Mouse (Mus musculus) hindbrain, embryonic 16.5 days (tissue): ENCODE measurements around the gene Zfp553. TPM values are rescaled to one million over a fixed set of nuclear protein-coding genes. Genes with fewer than 3 reads are reported as not detected.

Source experiments
- ATAC-seq: fragments of 200-750 bp; cut with Nextera tagmentation; 2 replicates; pipeline ENCODE4 v1.8.0; 2017; ENCODE audit warnings: moderate TSS enrichment, moderate library complexity
- H3K27ac ChIP-seq: fragments of 300-500 bp; sonication (generic); 2 replicates; pipeline ENCODE4 v1.5.1; 2014; ENCODE audit warnings: low read depth, mild to moderate bottlenecking, control low read depth, low read length, moderate library complexity
- H3K27me3 ChIP-seq: fragments of 300-500 bp; sonication (generic); replicated peaks from 2 replicates; pipeline ENCODE4 v1.6.1; 2014; ENCODE audit warnings: low read length; ENCODE audit not compliant: control insufficient read depth, insufficient read depth
- H3K36me3 ChIP-seq: fragments of 300-500 bp; sonication (generic); 2 replicates; pipeline ENCODE4 v1.6.1; 2014; ENCODE audit warnings: mild to moderate bottlenecking, low read length, moderate library complexity, mixed read lengths; ENCODE audit not compliant: control insufficient read depth, insufficient read depth
- H3K4me1 ChIP-seq: fragments of 300-500 bp; sonication (generic); 2 replicates; pipeline ENCODE4 v1.6.1; 2014; ENCODE audit warnings: low read depth, low read length; ENCODE audit not compliant: control insufficient read depth, insufficient read depth
- H3K4me2 ChIP-seq: fragments of 300-500 bp; sonication (generic); 2 replicates; pipeline ENCODE4 v1.6.1; 2014; ENCODE audit warnings: mild to moderate bottlenecking, low read length, control low read depth, moderate library complexity
- H3K4me3 ChIP-seq: fragments of 300-500 bp; sonication (generic); 2 replicates; pipeline ENCODE4 v1.5.1; 2014; ENCODE audit warnings: mild to moderate bottlenecking, low read length, control low read depth, moderate library complexity
- H3K9ac ChIP-seq: fragments of 300-500 bp; sonication (generic); 2 replicates; pipeline ENCODE4 v1.6.1; 2014; ENCODE audit warnings: low read depth, mild to moderate bottlenecking, control low read depth, low read length, moderate library complexity
- H3K9me3 ChIP-seq: fragments of 300-500 bp; sonication (generic); 2 replicates; pipeline ENCODE4 v1.6.1; 2014; ENCODE audit warnings: mild to moderate bottlenecking, low read length, moderate library complexity; ENCODE audit not compliant: control insufficient read depth
- WGBS: fragments of 180-500 bp; shearing (Covaris S2); extraction: QIAGEN DNeasy Blood & Tissue Kit; methylation state at CpG from one replicate; pipeline ENCODE4 v1.1.7; 2014; 5-methylcytosine and 5-hydroxymethylcytosine counted together
- polyA plus RNA-seq: library from polyadenylated mRNA; unstranded; fragments of >200 nt; fragmentation: Nextera tagmentation; extraction: Ambion mirVana; gene quantifications from 2 replicates; pipeline ENCODE4 v1.2.1, GENCODE M21; 2015

The Zfp553 gene
- polyA plus RNA-seq, 1 experiment from 2014 or later, result 42.7 TPM

- Histone ChIP-seq H3K9ac (no peak overlapping the region), H3K36me3 (no peaks in the 10 kb centered on the region), H3K9me3 (no peaks in the 10 kb centered on the region), H3K4me3 (no peak overlapping the region), H3K4me2 (no peak overlapping the region), H3K27ac (no peak overlapping the region), H3K4me1 (peaks cover 16% of the 10 kb centered on the region), H3K27me3 (no peaks in the 10 kb centered on the region)
- ATAC-seq, result no peak
- WGBS, result 95% methylated on average over 5 of the region's 5 CpGs
Measured at GRCm38 (mm10) chr7:127256518-127256917, 23.7 kb downstream of the Zfp553 start.

GRCm38 (mm10) chr7:127259186-127259905, 26.5 kb downstream of the Zfp553 start:
- H3K4me2 ChIP-seq, result peak overlapping the region; percentile 91
- no peaks in the 10 kb centered on the region for H3K36me3 ChIP-seq
- no peak overlapping the region for H3K27ac ChIP-seq
- peaks cover 16% of the 10 kb centered on the region for H3K4me1 ChIP-seq
- no peaks in the 10 kb centered on the region for H3K9me3 ChIP-seq
- peak overlapping the region; percentile 80 for H3K4me3 ChIP-seq
- no peak for ATAC-seq
- no peaks in the 10 kb centered on the region for H3K27me3 ChIP-seq
- H3K9ac ChIP-seq, result no peak overlapping the region
- 75% methylated on average over 8 of the region's 8 CpGs for WGBS

- Histone ChIP-seq H3K4me3 (peak within 1 kb of the TSS; percentile 80), H3K4me2 (peak within 1 kb of the TSS; percentile 91), H3K27ac (peak within 1 kb of the TSS; percentile 44; the same call in 1 of the 2 replicates), H3K27me3 (no peaks in the 10 kb centered on the region), H3K9me3 (no peaks in the 10 kb centered on the region), H3K4me1 (peaks cover 10% of the 10 kb centered on the region), H3K9ac (peak within 1 kb of the TSS; percentile 77), H3K36me3 (no peaks in the 10 kb centered on the region)
- under 1% methylated on average over 50 of the region's 50 CpGs for WGBS
- peak; percentile 99 for ATAC-seq
Measured at GRCm38 (mm10) chr7:127260309-127261111, 27.6 kb downstream of the Zfp553 start, which contains the start of gene Dctpp1. Dctpp1 (minus strand) TSS chr7:127260709.

- peaks cover 10% of the 10 kb centered on the region for H3K4me1 ChIP-seq
- WGBS, result 84% methylated on average over 10 of the region's 10 CpGs
- H3K36me3 ChIP-seq, result no peaks in the 10 kb centered on the region
- H3K27me3 ChIP-seq, result no peaks in the 10 kb centered on the region
- no peak overlapping the region for H3K4me3 ChIP-seq
- no peak overlapping the region for H3K27ac ChIP-seq
- no peak for ATAC-seq
- no peak overlapping the region for H3K4me2 ChIP-seq
- H3K9me3 ChIP-seq, result no peaks in the 10 kb centered on the region
- no peak overlapping the region for H3K9ac ChIP-seq
Measured at GRCm38 (mm10) chr7:127262218-127262961, 29.5 kb downstream of the Zfp553 start.

GRCm38 (mm10) chr7:127263526-127263925, 30.7 kb downstream of the Zfp553 start:
- Histone ChIP-seq H3K27ac (no peak overlapping the region), H3K36me3 (no peaks in the 10 kb centered on the region; the same call in 1 of the 2 replicates), H3K9ac (no peak overlapping the region), H3K4me1 (peaks cover 10% of the 10 kb centered on the region), H3K4me3 (no peak overlapping the region), H3K9me3 (peaks cover 4% of the 10 kb centered on the region), H3K4me2 (no peak overlapping the region), H3K27me3 (no peaks in the 10 kb centered on the region)
- 94% methylated on average over 3 of the region's 3 CpGs for WGBS
- no peak for ATAC-seq

GRCm38 (mm10) chr7:127270256-127270655, 37.4 kb downstream of the Zfp553 start:
- ATAC-seq, result no peak
- 93% methylated on average over 2 of the region's 2 CpGs for WGBS
- no peak overlapping the region for H3K9ac ChIP-seq
- no peak overlapping the region for H3K4me2 ChIP-seq
- H3K4me1 ChIP-seq, result peaks cover 10% of the 10 kb centered on the region
- no peak overlapping the region for H3K27ac ChIP-seq
- no peak overlapping the region for H3K4me3 ChIP-seq
- no peaks in the 10 kb centered on the region for H3K27me3 ChIP-seq
- peaks cover 4% of the 10 kb centered on the region for H3K9me3 ChIP-seq
- H3K36me3 ChIP-seq, result peaks cover 4% of the 10 kb centered on the region

GRCm38 (mm10) chr7:127270666-127271065, 37.8 kb downstream of the Zfp553 start:
- no peak for ATAC-seq
- Histone ChIP-seq H3K9ac (no peak overlapping the region), H3K4me3 (no peak overlapping the region), H3K4me1 (peaks cover 10% of the 10 kb centered on the region), H3K36me3 (peaks cover 4% of the 10 kb centered on the region), H3K9me3 (peaks cover 4% of the 10 kb centered on the region), H3K4me2 (no peak overlapping the region), H3K27ac (no peak overlapping the region), H3K27me3 (no peaks in the 10 kb centered on the region)
- WGBS, result 91% methylated on average over 5 of the region's 5 CpGs

- H3K4me3 ChIP-seq, result no peak overlapping the region
- H3K27ac ChIP-seq, result no peak overlapping the region
- H3K4me1 ChIP-seq, result peaks cover 10% of the 10 kb centered on the region
- H3K9ac ChIP-seq, result no peak overlapping the region
- peaks cover 4% of the 10 kb centered on the region for H3K36me3 ChIP-seq
- no peak overlapping the region for H3K4me2 ChIP-seq
- H3K27me3 ChIP-seq, result no peaks in the 10 kb centered on the region
- peaks cover 4% of the 10 kb centered on the region for H3K9me3 ChIP-seq
- 90% methylated on average over 4 of the region's 4 CpGs for WGBS
- ATAC-seq, result no peak
Measured at GRCm38 (mm10) chr7:127271093-127271492, 38.2 kb downstream of the Zfp553 start.
